9 mouse cellular contexts compared by ENCODE assay signal in the genomic region with DNA sequence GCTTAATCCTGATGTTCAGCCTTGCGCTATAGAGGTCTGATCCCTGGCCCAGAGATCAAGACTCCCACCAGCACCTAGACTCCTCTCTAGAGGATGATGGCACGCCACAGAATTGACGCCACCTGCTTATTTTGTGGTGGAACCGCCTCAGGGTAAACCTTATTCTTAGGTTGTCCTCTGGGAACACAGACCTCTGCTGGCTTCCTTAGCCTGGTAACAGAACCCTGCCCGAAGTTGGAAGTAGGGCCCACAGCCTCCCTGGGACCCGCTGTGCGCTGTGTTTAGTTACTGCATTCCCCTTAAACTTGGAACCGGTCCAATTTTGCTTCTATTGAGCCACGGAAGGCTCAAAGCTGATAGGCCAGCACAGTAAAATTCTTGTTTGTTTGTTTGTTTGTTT. TPM values are rescaled to one million over a fixed set of nuclear protein-coding genes. Genes with fewer than 3 reads are reported as not detected.
A peak's percentile ranks its signal among the peaks of the same experiment; 100 is the strongest.
DNase-seq lines count a peak whose midpoint lies in the region; ATAC-seq and TF ChIP-seq lines count a peak whose summit lies in the region.
"Had no signal": no experiment of that assay in that cellular context is flagged by ENCODE, and none has a peak within 500 bp of the region (broad histone marks: within the 10 kb centered on the region; RNA-seq: fewer than 3 reads in every experiment).

No protein-coding gene starts in this region.

- H3K27ac ChIP-seq in kidney, postnatal 0 days = no peak overlapping the region
- no peak overlapping the region for H3K27ac ChIP-seq in forebrain, embryonic 15.5 days (replicated peaks)
- H3K27ac ChIP-seq in neural tube, embryonic 11.5 days (ENCODE audit: low read depth, low read length) = no peak overlapping the region
- H3K27ac ChIP-seq: liver, embryonic 13.5 days had no signal

- TF ChIP-seq CTCF in kidney, postnatal 0 days (IDR thresholded peaks at IDR 0.05; ENCODE audit: low read depth) = no peak

- H3K9me3 ChIP-seq in kidney, postnatal 0 days (replicated peaks; ENCODE audit: low read length) = no peaks in the 10 kb centered on the region
- H3K9me3 ChIP-seq in forebrain, embryonic 15.5 days = no peaks in the 10 kb centered on the region
- H3K9me3 ChIP-seq in neural tube, embryonic 11.5 days (ENCODE audit: control insufficient read depth, low read length) = no peaks in the 10 kb centered on the region
- H3K9me3 ChIP-seq: liver, embryonic 13.5 days had no signal

- H3K4me3 ChIP-seq in kidney, postnatal 0 days (replicated peaks; ENCODE audit: low read depth, low read length) = peak overlapping the region; percentile 45
- 0 out of 2 replicates have a peak overlapping the region, but pooled peaks have one; percentile 41 for H3K4me3 ChIP-seq in forebrain, embryonic 15.5 days
- no peak overlapping the region for H3K4me3 ChIP-seq in neural tube, embryonic 11.5 days (ENCODE audit: low read depth, low read length)

- 15% methylated on average over 9 of the region's 9 CpGs for WGBS in kidney, postnatal 0 days
- WGBS in forebrain, embryonic 15.5 days = 5% methylated on average over 9 of the region's 9 CpGs
- 2% methylated on average over 9 of the region's 9 CpGs for WGBS in neural tube, embryonic 11.5 days

- peak; percentile 63 for DNase-seq in kidney, postnatal 0 days (ENCODE audit: low spot score)
- no peak for DNase-seq in kidney, adult 9 months
- peak; percentile 88 for DNase-seq in adipocyte (ENCODE audit: low spot score)
- peak; percentile 19 for DNase-seq in neural tube, embryonic 11.5 days (ENCODE audit: low spot score)
- DNase-seq in right cerebral cortex, postnatal 4 days = no peak
- no peak for DNase-seq in right cerebral cortex, postnatal 36 days (ENCODE audit: low spot score in 2 of 2)
- DNase-seq: liver, embryonic 13.5 days had no signal

- H3K9ac ChIP-seq in kidney, postnatal 0 days (ENCODE audit: low read depth, low read length) = no peak overlapping the region
- H3K9ac ChIP-seq in forebrain, embryonic 15.5 days (replicated peaks) = no peak overlapping the region
- H3K9ac ChIP-seq in neural tube, embryonic 11.5 days (ENCODE audit: low read length) = no peak overlapping the region
- H3K9ac ChIP-seq: liver, embryonic 13.5 days had no signal

- H3K4me2 ChIP-seq in kidney, postnatal 0 days (ENCODE audit: low read length) = peak overlapping the region; percentile 72
- H3K4me2 ChIP-seq in forebrain, embryonic 15.5 days (replicated peaks) = 0 out of 2 replicates have a peak overlapping the region, but pooled peaks have one; percentile 87
- no peak overlapping the region; the same call in 1 of the 2 replicates for H3K4me2 ChIP-seq in neural tube, embryonic 11.5 days (ENCODE audit: low read depth)

- 0 out of 2 replicates have a peak, but pooled peaks cover 6% of the 10 kb centered on the region for H3K27me3 ChIP-seq in kidney, postnatal 0 days (ENCODE audit: insufficient read depth, low read length)
- H3K27me3 ChIP-seq in forebrain, embryonic 15.5 days = peaks cover 57% of the 10 kb centered on the region
- H3K27me3 ChIP-seq in neural tube, embryonic 11.5 days (ENCODE audit: control insufficient read depth, insufficient read depth, low read length) = peaks cover 53% of the 10 kb centered on the region

- no peaks in the 10 kb centered on the region for H3K36me3 ChIP-seq in kidney, postnatal 0 days (ENCODE audit: insufficient read depth, low read length)
- H3K36me3 ChIP-seq in forebrain, embryonic 15.5 days = no peaks in the 10 kb centered on the region
- no peaks in the 10 kb centered on the region for H3K36me3 ChIP-seq in neural tube, embryonic 11.5 days (ENCODE audit: control insufficient read depth, insufficient read depth, low read length)
- H3K36me3 ChIP-seq: liver, embryonic 13.5 days had no signal

- peaks cover 18% of the 10 kb centered on the region for H3K4me1 ChIP-seq in kidney, postnatal 0 days (replicated peaks; ENCODE audit: insufficient read depth, low read length)
- peaks cover 40% of the 10 kb centered on the region for H3K4me1 ChIP-seq in forebrain, embryonic 15.5 days
- H3K4me1 ChIP-seq in neural tube, embryonic 11.5 days (ENCODE audit: control insufficient read depth, insufficient read depth, low read length) = peaks cover 15% of the 10 kb centered on the region; the same call in 1 of the 2 replicates

- ATAC-seq in kidney, postnatal 0 days (replicated peaks; ENCODE audit: low FRiP score, low read depth) = no peak
- no peak for ATAC-seq in forebrain, embryonic 15.5 days (replicated peaks)
- ATAC-seq in neural tube, embryonic 11.5 days (ENCODE audit: insufficient read depth, low FRiP score, low TSS enrichment) = no peak
- ATAC-seq in CD4-positive, CD25-positive, alpha-beta regulatory T cell, adult 4 months = no peak

RNA-seq across cellular contexts. Expression of gene Cyp1b1, which starts 2.3 kb away (rescaled TPM):
- polyA plus RNA-seq in kidney, postnatal 0 days (2015; fragmentation: Nextera tagmentation; extraction: Ambion mirVana) = 12.3 and 13.8 TPM in 2 replicates
- 3.5 and 4.2 TPM in 2 replicates for polyA plus RNA-seq in forebrain, embryonic 15.5 days (2015; fragmentation: Nextera tagmentation; extraction: Ambion mirVana)
- polyA plus RNA-seq in neural tube, embryonic 11.5 days (2014; fragmentation: Nextera tagmentation; extraction: Ambion mirVana) = 5.1 TPM in 2 replicates
- not detected for polyA plus RNA-seq in CD4-positive, CD25-positive, alpha-beta regulatory T cell, adult 4 months (2017; shearing (Covaris generic))

Comparison
In these comparisons a context has a peak if more than half of its experiments do, and no peak if none do; other contexts are left out.
1. DNase-seq: peak in kidney, postnatal 0 days (single experiment), adipocyte (single experiment) and neural tube, embryonic 11.5 days (single experiment); none in kidney, adult 9 months (single experiment), right cerebral cortex, postnatal 4 days (single experiment) and right cerebral cortex, postnatal 36 days (0 of 2).